Mouse (Mus musculus): ENCODE measurements at regions not wholly inside any gene's neighbourhood (a gene's known extent, or its start where the extent isn't known, plus 50 kb on each side); places are given as distances from the start of the nearest gene placed in this dataset.

- DNase-seq = no peak
These were observed 144.7 kb upstream of the Cnot2 start for GRCm38 (mm10) chr10:116726031-116726430.

- DNase-seq = no peak
These were observed 140.7 kb upstream of the Cnot2 start for GRCm38 (mm10) chr10:116721986-116722385.

GRCm38 (mm10) chr10:116719616-116720015 lies 138.3 kb upstream of the Cnot2 start:
- DNase-seq = no peak

- DNase-seq = no peak
These were observed 136.7 kb upstream of the Cnot2 start for GRCm38 (mm10) chr10:116717961-116718360.

GRCm38 (mm10) chr10:116717017-116717643 lies 135.8 kb upstream of the Cnot2 start:
- no peak for DNase-seq

GRCm38 (mm10) chr10:116713456-116713855 lies 132.1 kb upstream of the Cnot2 start:
- peak; percentile 81 for DNase-seq

GRCm38 (mm10) chr10:116707025-116707424 lies 125.7 kb upstream of the Cnot2 start:
- no peak for DNase-seq

GRCm38 (mm10) chr10:116701281-116701680 lies 120.0 kb upstream of the Cnot2 start:
- no peak for DNase-seq

GRCm38 (mm10) chr10:116699711-116700110 lies 118.4 kb upstream of the Cnot2 start:
- no peak for DNase-seq

- DNase-seq = no peak
These were observed 116.5 kb upstream of the Cnot2 start for GRCm38 (mm10) chr10:116697628-116698316.

- no peak for DNase-seq
These were observed 112.5 kb upstream of the Cnot2 start for GRCm38 (mm10) chr10:116693816-116694215.

GRCm38 (mm10) chr10:116686741-116687140 lies 105.4 kb upstream of the Cnot2 start:
- DNase-seq = peak; percentile 18

GRCm38 (mm10) chr10:116683374-116683773 lies 102.1 kb upstream of the Cnot2 start:
- no peak for DNase-seq

GRCm38 (mm10) chr10:116678950-116679735 lies 97.8 kb upstream of the Cnot2 start:
- no peak for DNase-seq

- DNase-seq = no peak
These were observed 96.6 kb upstream of the Cnot2 start for GRCm38 (mm10) chr10:116677949-116678348.

- no peak for DNase-seq
These were observed 93.9 kb upstream of the Cnot2 start for GRCm38 (mm10) chr10:116675171-116675570.

- DNase-seq = no peak
These were observed 93.0 kb upstream of the Cnot2 start for GRCm38 (mm10) chr10:116674348-116674747.

GRCm38 (mm10) chr10:116658162-116658962 lies 77.1 kb upstream of the Cnot2 start:
- no peak for DNase-seq

- no peak for DNase-seq
These were observed 74.6 kb upstream of the Cnot2 start for GRCm38 (mm10) chr10:116655891-116656290.

GRCm38 (mm10) chr10:116655018-116655807 lies 73.9 kb upstream of the Cnot2 start:
- no peak for DNase-seq

- DNase-seq = no peak
These were observed 72.8 kb upstream of the Cnot2 start for GRCm38 (mm10) chr10:116654091-116654490.
